In the genomic region with DNA sequence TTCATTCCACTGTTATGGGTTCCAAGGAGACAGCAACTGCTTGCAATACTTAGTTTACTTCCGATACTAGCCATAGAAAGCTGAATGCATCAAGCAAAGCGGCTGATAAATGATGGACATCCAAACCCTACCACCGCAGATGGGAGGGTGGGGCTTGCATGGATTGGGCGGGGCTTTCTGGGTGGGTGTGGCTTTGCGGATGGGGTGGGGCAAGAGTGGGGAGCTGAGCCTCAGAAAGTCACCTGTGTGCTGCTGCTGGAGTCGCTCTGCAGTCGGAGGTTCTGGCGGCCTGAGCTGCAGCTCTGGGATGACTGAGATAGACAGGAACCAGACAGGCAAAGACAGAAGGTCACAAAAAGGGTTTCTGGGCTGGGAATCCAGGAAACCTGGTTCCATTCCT, we compare ENCODE assay signal across 25 mouse cellular contexts. TPM values are rescaled to one million over a fixed set of nuclear protein-coding genes. Genes with fewer than 3 reads are reported as not detected.
A peak's percentile ranks its signal among the peaks of the same experiment; 100 is the strongest.
DNase-seq lines count a peak whose midpoint lies in the region; ATAC-seq lines count a peak whose summit lies in the region.
"Had no signal": no experiment of that assay in that cellular context is flagged by ENCODE, and none has a peak within 500 bp of the region (broad histone marks: within the 10 kb centered on the region; RNA-seq: fewer than 3 reads in every experiment).

No protein-coding gene starts in this region.

- no peaks in the 10 kb centered on the region for H3K4me1 ChIP-seq in forebrain, embryonic 15.5 days
- H3K4me1 ChIP-seq in kidney, embryonic 16.5 days (ENCODE audit: insufficient read depth, low read length) = no peaks in the 10 kb centered on the region
- H3K4me1 ChIP-seq: embryonic facial prominence, embryonic 13.5 days; embryonic facial prominence, embryonic 15.5 days; forebrain, embryonic 12.5 days had no signal

- H3K9ac ChIP-seq in forebrain, embryonic 15.5 days (replicated peaks) = no peak overlapping the region
- no peak overlapping the region for H3K9ac ChIP-seq in kidney, embryonic 16.5 days (replicated peaks; ENCODE audit: low read length)
- H3K9ac ChIP-seq: embryonic facial prominence, embryonic 13.5 days; embryonic facial prominence, embryonic 15.5 days; forebrain, embryonic 12.5 days; forebrain, postnatal 0 days had no signal

- no peak overlapping the region for H3K4me3 ChIP-seq in forebrain, embryonic 15.5 days
- no peak overlapping the region for H3K4me3 ChIP-seq in kidney, embryonic 16.5 days (ENCODE audit: low read length)
- H3K4me3 ChIP-seq: embryonic facial prominence, embryonic 13.5 days; embryonic facial prominence, embryonic 15.5 days; erythroblast, embryonic 14.5 days; forebrain, embryonic 10.5 days; forebrain, embryonic 12.5 days had no signal

- WGBS in forebrain, embryonic 15.5 days = 92% methylated on average over 8 of the region's 8 CpGs
- WGBS in kidney, embryonic 16.5 days = 81% methylated on average over 8 of the region's 8 CpGs

- H3K9me3 ChIP-seq in forebrain, embryonic 15.5 days = no peaks in the 10 kb centered on the region
- H3K9me3 ChIP-seq in kidney, embryonic 16.5 days (ENCODE audit: low read length) = no peaks in the 10 kb centered on the region

- no peaks in the 10 kb centered on the region for H3K27me3 ChIP-seq in forebrain, embryonic 15.5 days
- no peaks in the 10 kb centered on the region for H3K27me3 ChIP-seq in kidney, embryonic 16.5 days (ENCODE audit: insufficient read depth, low read length)
- H3K27me3 ChIP-seq: embryonic facial prominence, embryonic 13.5 days; embryonic facial prominence, embryonic 15.5 days; forebrain, embryonic 12.5 days; Patski had no signal

- H3K27ac ChIP-seq in forebrain, embryonic 15.5 days (replicated peaks) = no peak overlapping the region
- H3K27ac ChIP-seq in kidney, embryonic 16.5 days (ENCODE audit: low read length) = no peak overlapping the region
- H3K27ac ChIP-seq: embryonic facial prominence, embryonic 13.5 days; embryonic facial prominence, embryonic 15.5 days; forebrain, embryonic 10.5 days; forebrain, embryonic 12.5 days had no signal

- peak; percentile 59 for DNase-seq in ES-CJ7 (ENCODE audit: low read depth, low spot score)
- DNase-seq in R1 (ENCODE audit: low read depth, low spot score) = peak; percentile 62
- DNase-seq in kidney, postnatal 14 days = no peak
- DNase-seq: adrenal gland, postnatal 10 days; adrenal gland, postnatal 25 days; cerebellum, adult 11 months; cerebellum, adult 18-20 months; cerebellum, adult 8-10 months; cerebellum, adult 9-11 months; cerebellum, postnatal 14 days; cerebellum, postnatal 36 days; embryo, embryonic 11 days; forebrain, postnatal 0 days had no signal

- no peak for ATAC-seq in forebrain, embryonic 15.5 days (replicated peaks)
- no peak for ATAC-seq in kidney, embryonic 16.5 days (ENCODE audit: low FRiP score, low TSS enrichment)
- ATAC-seq: activated CD4-positive, CD25-positive, alpha-beta regulatory T cell, adult 4 months; forebrain, embryonic 14.5 days; forebrain, postnatal 0 days; Patski had no signal

- peaks cover 5% of the 10 kb centered on the region; the same call in 1 of the 2 replicates for H3K36me3 ChIP-seq in forebrain, embryonic 15.5 days
- no peaks in the 10 kb centered on the region for H3K36me3 ChIP-seq in kidney, embryonic 16.5 days (ENCODE audit: insufficient read depth, low read length)
- H3K36me3 ChIP-seq: embryonic facial prominence, embryonic 13.5 days; embryonic facial prominence, embryonic 15.5 days; G1E had no signal

- no peak overlapping the region for H3K4me2 ChIP-seq in forebrain, embryonic 15.5 days (replicated peaks)
- H3K4me2 ChIP-seq in kidney, embryonic 16.5 days (replicated peaks; ENCODE audit: low read depth, low read length) = no peak overlapping the region
- H3K4me2 ChIP-seq: embryonic facial prominence, embryonic 13.5 days; embryonic facial prominence, embryonic 15.5 days; forebrain, embryonic 12.5 days had no signal

RNA-seq across cellular contexts. Expression of a gene that starts 38.9 kb away (rescaled TPM):
- not detected in 2 replicates for polyA plus RNA-seq in forebrain, embryonic 15.5 days (2015; fragmentation: Nextera tagmentation; extraction: Ambion mirVana)
- polyA plus RNA-seq in kidney, embryonic 16.5 days (2015; fragmentation: Nextera tagmentation; extraction: Ambion mirVana) = 0.09 TPM in 1 of 2 replicates, not detected in the other
- polyA plus RNA-seq: activated CD4-positive, CD25-positive, alpha-beta regulatory T cell, adult 4 months; C2C12; embryonic facial prominence, embryonic 13.5 days; erythroblast, embryonic 14.5 days; forebrain, embryonic 14.5 days; forebrain, postnatal 0 days; G1E; Patski had no signal

RNA-seq across cellular contexts. Expression of a gene that starts 44.6 kb away (rescaled TPM):
- polyA plus RNA-seq in forebrain, embryonic 15.5 days (2015; fragmentation: Nextera tagmentation; extraction: Ambion mirVana) = 4.4 and 4.9 TPM in 2 replicates
- 7.2 and 7.9 TPM in 2 replicates for polyA plus RNA-seq in kidney, embryonic 16.5 days (2015; fragmentation: Nextera tagmentation; extraction: Ambion mirVana)
- polyA plus RNA-seq: G1E had no signal

RNA-seq across cellular contexts. Expression of a gene that starts 44.9 kb away (rescaled TPM):
- 14.7 and 15.7 TPM in 2 replicates for polyA plus RNA-seq in forebrain, embryonic 15.5 days (2015; fragmentation: Nextera tagmentation; extraction: Ambion mirVana)
- 6.1 and 8.1 TPM in 2 replicates for polyA plus RNA-seq in kidney, embryonic 16.5 days (2015; fragmentation: Nextera tagmentation; extraction: Ambion mirVana)
- polyA plus RNA-seq: activated CD4-positive, CD25-positive, alpha-beta regulatory T cell, adult 4 months; erythroblast, embryonic 14.5 days; G1E had no signal
